Mouse (Mus musculus): Measurements from ENCODE around the gene Psmg3. TPM values are rescaled to one million over a fixed set of nuclear protein-coding genes. Genes with fewer than 3 reads are reported as not detected.
A peak's percentile ranks its signal among the peaks of the same experiment; 100 is the strongest.

The Psmg3 gene
- polyA plus RNA-seq, 1 experiment from 2014 or later: 96.6 TPM

DNA sequence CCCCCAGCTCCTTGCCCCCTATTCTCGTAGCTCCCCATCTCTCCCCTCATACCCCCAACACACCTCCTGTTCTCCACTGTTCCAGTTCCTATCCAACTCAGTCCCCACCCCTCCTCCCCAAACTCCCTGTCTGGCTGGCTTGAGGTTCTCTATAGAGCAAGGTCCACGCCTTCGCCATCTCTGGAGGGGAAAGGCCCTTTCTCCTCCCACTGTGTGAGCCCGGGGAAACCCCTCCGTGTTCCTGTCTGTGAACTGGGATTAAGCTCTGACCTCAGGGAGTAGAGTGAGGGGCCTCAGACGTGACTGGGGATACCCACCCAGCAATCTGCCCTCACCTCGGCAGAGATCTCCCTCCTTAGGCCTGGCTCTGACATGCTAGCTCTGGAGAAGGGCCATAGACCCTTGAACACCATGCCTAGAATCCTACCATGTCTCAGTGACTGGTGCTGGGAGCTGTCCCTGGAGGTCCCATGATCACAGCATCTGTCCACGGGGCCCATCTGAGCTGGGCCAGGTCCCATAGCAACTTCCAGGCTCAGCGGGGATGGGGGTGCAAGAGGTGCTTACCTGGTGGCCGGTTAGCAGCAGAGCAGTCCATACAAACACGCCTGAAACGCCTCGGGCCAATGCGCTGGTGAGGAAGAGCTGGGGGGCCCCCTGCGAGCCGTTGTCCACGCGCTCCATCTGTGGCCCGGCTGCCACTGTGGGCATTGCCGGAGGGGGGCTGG, 14.1 kb downstream of the Psmg3 start:
- ATAC-seq (replicated peaks; ENCODE audit: low FRiP score, low TSS enrichment, low read depth) (no peak), DNase-seq (ENCODE audit: low spot score) (no peak)
- H3K9ac ChIP-seq (ENCODE audit: low read length): no peak overlapping the region
- H3K9me3 ChIP-seq (ENCODE audit: control insufficient read depth, low read length): no peaks in the 10 kb centered on the region
- H3K36me3 ChIP-seq (ENCODE audit: control insufficient read depth, insufficient read depth, low read length): no peaks in the 10 kb centered on the region
- H3K27ac ChIP-seq (ENCODE audit: low read depth): no peak overlapping the region
- 67% methylated on average over 20 of the region's 20 CpGs for WGBS
- peaks cover 26% of the 10 kb centered on the region for H3K27me3 ChIP-seq (replicated peaks; ENCODE audit: control insufficient read depth, insufficient read depth, low read length)
- H3K4me3 ChIP-seq (ENCODE audit: low read depth, low read length): no peak overlapping the region
- H3K4me1 ChIP-seq (replicated peaks; ENCODE audit: control insufficient read depth, insufficient read depth, low read length): 0 out of 2 replicates have a peak, but pooled peaks cover 3% of the 10 kb centered on the region
- H3K4me2 ChIP-seq (ENCODE audit: low read length): peak overlapping the region; percentile 31; the same call in 1 of the 2 replicates

DNA sequence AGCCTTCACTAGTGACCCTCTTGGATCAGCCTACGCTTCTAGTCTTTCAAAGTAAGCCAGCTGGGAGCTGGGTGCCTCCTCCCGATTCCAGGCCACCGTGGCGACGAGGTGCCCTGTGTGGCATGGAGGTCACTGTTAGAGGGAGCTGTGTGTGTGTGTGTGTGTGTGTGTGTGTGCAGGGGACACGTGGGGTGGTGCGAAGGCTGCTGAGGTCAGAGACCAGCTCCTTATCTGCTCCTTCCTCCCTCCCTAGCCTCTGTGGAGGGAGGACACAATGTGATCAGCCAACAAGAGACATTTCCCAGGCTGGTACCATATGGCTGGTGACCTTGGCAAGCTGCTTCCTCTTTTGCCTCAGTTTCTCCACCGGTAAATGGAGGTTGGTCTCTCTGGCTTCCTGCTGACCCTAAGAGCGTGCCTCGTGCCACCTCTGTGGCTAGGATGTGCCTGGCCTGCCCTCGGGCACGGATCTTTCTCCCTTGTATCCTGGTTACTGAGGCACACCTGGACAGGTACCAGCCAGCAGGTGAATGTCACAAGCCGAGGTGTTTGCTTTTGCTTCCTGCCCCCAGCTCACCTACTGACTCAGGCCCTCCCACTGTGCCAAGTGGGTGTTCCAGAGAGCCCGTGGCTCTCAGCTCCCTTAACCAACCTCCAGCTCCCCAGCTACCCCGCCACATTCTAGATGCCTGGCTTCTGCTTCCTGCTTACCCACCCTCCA, 14.8 kb downstream of the Psmg3 start:
- H3K27ac ChIP-seq (ENCODE audit: low read depth): no peak overlapping the region
- 0 out of 2 replicates have a peak, but pooled peaks cover 3% of the 10 kb centered on the region for H3K4me1 ChIP-seq (replicated peaks; ENCODE audit: control insufficient read depth, insufficient read depth, low read length)
- 80% methylated on average over 15 of the region's 15 CpGs for WGBS
- H3K9me3 ChIP-seq (ENCODE audit: control insufficient read depth, low read length): no peaks in the 10 kb centered on the region
- H3K4me2 ChIP-seq (ENCODE audit: low read length): no peak overlapping the region
- no peak for DNase-seq (ENCODE audit: low spot score)
- no peak for ATAC-seq (replicated peaks; ENCODE audit: low FRiP score, low TSS enrichment, low read depth)
- H3K27me3 ChIP-seq (replicated peaks; ENCODE audit: control insufficient read depth, insufficient read depth, low read length): peaks cover 26% of the 10 kb centered on the region
- H3K9ac ChIP-seq (ENCODE audit: low read length): no peak overlapping the region
- H3K4me3 ChIP-seq (ENCODE audit: low read depth, low read length): no peak overlapping the region
- no peaks in the 10 kb centered on the region for H3K36me3 ChIP-seq (ENCODE audit: control insufficient read depth, insufficient read depth, low read length)

DNA sequence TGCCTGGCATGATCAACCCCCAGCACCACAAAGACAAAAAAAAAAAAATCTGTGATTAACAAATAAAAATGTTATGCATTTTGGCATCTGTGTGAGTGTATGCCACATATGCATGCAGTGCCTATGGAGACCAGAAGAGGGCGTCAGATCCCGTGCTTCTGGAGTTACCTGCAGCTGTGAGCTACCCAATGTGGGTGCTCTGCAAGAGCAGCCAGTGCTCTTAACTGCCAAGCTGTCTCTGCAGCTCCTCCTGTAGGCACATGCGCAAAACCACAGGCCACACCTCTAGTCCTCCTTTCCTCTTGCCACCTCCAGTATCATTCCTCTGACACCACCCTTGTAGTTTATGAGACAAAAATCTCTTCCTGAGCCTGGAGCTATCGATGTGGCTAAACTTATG, 17.3 kb downstream of the Psmg3 start:
- ATAC-seq (replicated peaks; ENCODE audit: low FRiP score, low TSS enrichment, low read depth): no peak

DNA sequence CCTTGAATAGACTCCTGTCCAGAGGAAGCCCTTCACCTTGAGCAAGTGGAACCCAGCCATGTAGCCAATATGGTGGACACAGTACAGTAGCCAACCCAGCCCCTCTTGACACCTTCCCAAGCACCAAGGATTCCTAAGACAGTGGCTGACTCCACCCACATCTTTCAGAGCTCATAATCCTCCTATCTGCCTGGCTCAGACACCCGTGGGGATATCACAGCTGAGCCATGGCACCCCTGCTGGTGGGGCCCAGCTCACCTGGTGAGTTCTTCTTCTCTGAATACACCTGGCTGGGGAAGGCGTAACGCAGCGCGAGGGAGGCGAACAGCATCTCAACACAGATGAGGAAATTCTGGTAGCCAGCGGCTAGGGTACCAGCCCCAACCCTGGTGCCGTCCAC, 20.8 kb downstream of the Psmg3 start:
- ATAC-seq (replicated peaks; ENCODE audit: low FRiP score, low TSS enrichment, low read depth) (no peak), DNase-seq (ENCODE audit: low spot score) (no peak)
- WGBS: 90% methylated on average over 8 of the region's 8 CpGs
- H3K9me3 ChIP-seq (ENCODE audit: control insufficient read depth, low read length): no peaks in the 10 kb centered on the region
- H3K9ac ChIP-seq (ENCODE audit: low read length): no peak overlapping the region
- H3K4me2 ChIP-seq (ENCODE audit: low read length): no peak overlapping the region
- H3K4me1 ChIP-seq (replicated peaks; ENCODE audit: control insufficient read depth, insufficient read depth, low read length): 0 out of 2 replicates have a peak, but pooled peaks cover 13% of the 10 kb centered on the region
- no peak overlapping the region for H3K27ac ChIP-seq (ENCODE audit: low read depth)
- no peak overlapping the region for H3K4me3 ChIP-seq (ENCODE audit: low read depth, low read length)
- peaks cover 6% of the 10 kb centered on the region; the same call in 1 of the 2 replicates for H3K36me3 ChIP-seq (ENCODE audit: control insufficient read depth, insufficient read depth, low read length)
- no peaks in the 10 kb centered on the region for H3K27me3 ChIP-seq (replicated peaks; ENCODE audit: control insufficient read depth, insufficient read depth, low read length)

More for the DNA sequence above, 17.3 kb downstream of the Psmg3 start:
- Histone ChIP-seq H3K9me3 (ENCODE audit: control insufficient read depth, low read length) (no peaks in the 10 kb centered on the region), H3K27me3 (replicated peaks; ENCODE audit: control insufficient read depth, insufficient read depth, low read length) (peaks cover 20% of the 10 kb centered on the region), H3K4me2 (ENCODE audit: low read length) (no peak overlapping the region), H3K27ac (ENCODE audit: low read depth) (no peak overlapping the region), H3K36me3 (ENCODE audit: control insufficient read depth, insufficient read depth, low read length) (no peaks in the 10 kb centered on the region), H3K9ac (ENCODE audit: low read length) (no peak overlapping the region), H3K4me3 (ENCODE audit: low read depth, low read length) (no peak overlapping the region), H3K4me1 (replicated peaks; ENCODE audit: control insufficient read depth, insufficient read depth, low read length) (0 out of 2 replicates have a peak, but pooled peaks cover 5% of the 10 kb centered on the region)
- no peak for DNase-seq (ENCODE audit: low spot score)
- 62% methylated on average over 4 of the region's 4 CpGs for WGBS

DNA sequence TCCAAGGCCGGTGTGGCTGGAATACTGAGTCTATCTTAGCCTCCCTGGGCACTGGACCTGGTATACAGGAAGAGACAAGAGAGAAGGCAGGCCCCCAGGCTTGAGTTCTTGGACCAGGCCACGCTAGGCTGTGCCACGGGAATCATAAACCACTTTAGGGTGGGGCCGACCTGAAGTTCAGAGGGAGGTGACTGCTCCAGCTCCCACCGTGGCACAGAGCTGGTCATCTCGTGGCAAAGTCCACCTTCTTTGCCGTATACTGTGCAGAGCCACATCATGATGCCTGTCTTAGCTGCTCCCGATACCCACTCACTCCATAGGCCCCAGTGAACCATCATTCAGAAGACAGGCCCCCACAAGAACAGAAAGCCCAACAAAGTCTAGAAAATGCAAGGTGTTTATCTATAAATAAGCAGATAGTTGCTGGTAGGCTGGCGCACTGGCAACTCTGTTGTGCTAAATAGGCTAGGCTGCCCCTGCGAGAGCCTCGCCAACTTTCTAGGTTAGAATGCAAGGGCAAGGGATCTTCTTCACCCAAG, 22.0 kb downstream of the Psmg3 start:
- Histone ChIP-seq H3K27ac (ENCODE audit: low read depth) (peak overlapping the region; percentile 43), H3K27me3 (replicated peaks; ENCODE audit: control insufficient read depth, insufficient read depth, low read length) (no peaks in the 10 kb centered on the region), H3K36me3 (ENCODE audit: control insufficient read depth, insufficient read depth, low read length) (peaks cover 17% of the 10 kb centered on the region), H3K4me2 (ENCODE audit: low read length) (no peak overlapping the region), H3K9me3 (ENCODE audit: control insufficient read depth, low read length) (no peaks in the 10 kb centered on the region), H3K9ac (ENCODE audit: low read length) (no peak overlapping the region), H3K4me3 (ENCODE audit: low read depth, low read length) (no peak overlapping the region), H3K4me1 (replicated peaks; ENCODE audit: control insufficient read depth, insufficient read depth, low read length) (0 out of 2 replicates have a peak, but pooled peaks cover 13% of the 10 kb centered on the region)
- DNase-seq (ENCODE audit: low spot score) (no peak), ATAC-seq (replicated peaks; ENCODE audit: low FRiP score, low TSS enrichment, low read depth) (no peak)
- WGBS: 73% methylated on average over 11 of the region's 11 CpGs

DNA sequence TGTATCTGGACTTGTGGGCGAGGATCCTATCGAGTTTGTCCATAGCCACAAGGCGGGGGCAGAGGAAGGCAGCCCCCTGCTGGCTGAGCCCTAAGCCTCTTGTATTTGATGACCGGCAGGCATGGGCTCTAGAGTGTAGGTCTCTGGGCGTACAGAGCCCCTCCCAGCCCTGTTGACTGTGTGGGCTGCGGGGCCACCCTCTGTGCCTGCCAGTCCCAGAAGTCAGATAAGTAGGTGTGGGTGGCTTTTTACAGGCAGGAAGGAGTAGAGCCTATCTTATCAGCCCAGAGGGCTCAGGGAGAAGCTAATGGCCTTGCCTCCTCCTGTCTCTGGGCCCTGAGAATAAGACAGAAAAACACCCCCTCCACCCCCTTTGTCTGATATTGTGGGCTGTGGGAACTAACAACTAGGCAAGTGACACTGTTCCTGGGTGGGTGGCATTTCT, 22.6 kb downstream of the Psmg3 start:
- Histone ChIP-seq H3K27me3 (replicated peaks; ENCODE audit: control insufficient read depth, insufficient read depth, low read length) (no peaks in the 10 kb centered on the region), H3K4me2 (ENCODE audit: low read length) (peak overlapping the region; percentile 24), H3K4me1 (replicated peaks; ENCODE audit: control insufficient read depth, insufficient read depth, low read length) (0 out of 2 replicates have a peak, but pooled peaks cover 13% of the 10 kb centered on the region), H3K27ac (ENCODE audit: low read depth) (peak overlapping the region; percentile 43), H3K4me3 (ENCODE audit: low read depth, low read length) (no peak overlapping the region), H3K9me3 (ENCODE audit: control insufficient read depth, low read length) (no peaks in the 10 kb centered on the region), H3K36me3 (ENCODE audit: control insufficient read depth, insufficient read depth, low read length) (peaks cover 18% of the 10 kb centered on the region), H3K9ac (ENCODE audit: low read length) (no peak overlapping the region)
- ATAC-seq (replicated peaks; ENCODE audit: low FRiP score, low TSS enrichment, low read depth): peak; percentile 71
- WGBS: 9% methylated on average over 6 of the region's 6 CpGs
- DNase-seq (ENCODE audit: low spot score): no peak

DNA sequence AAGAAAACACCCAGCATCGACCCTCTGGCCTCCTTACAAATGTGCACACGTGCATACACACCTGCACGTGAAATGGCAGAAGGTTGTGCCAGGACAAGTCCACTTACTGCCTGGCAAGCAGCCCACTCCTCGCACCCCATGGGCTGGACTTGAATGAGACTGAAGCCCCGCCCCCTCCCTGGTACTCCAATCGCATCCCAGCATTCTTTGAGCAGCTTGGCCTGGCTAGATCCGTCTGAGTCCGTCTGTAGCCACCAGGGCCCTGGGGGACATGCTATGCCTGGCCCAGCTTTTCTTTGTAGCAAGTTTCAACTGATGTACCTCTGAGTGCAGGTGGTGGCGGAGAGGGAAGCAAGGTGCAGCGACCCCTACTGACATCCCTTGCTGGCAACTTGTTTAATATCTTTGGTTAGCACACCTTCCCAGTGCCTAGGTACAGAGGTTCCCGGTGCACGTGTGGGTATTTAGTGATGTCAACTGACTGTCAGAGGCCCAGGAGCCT, 23.0 kb downstream of the Psmg3 start:
- no peaks in the 10 kb centered on the region for H3K27me3 ChIP-seq (replicated peaks; ENCODE audit: control insufficient read depth, insufficient read depth, low read length)
- H3K4me3 ChIP-seq (ENCODE audit: low read depth, low read length): no peak overlapping the region
- DNase-seq (ENCODE audit: low spot score): no peak
- H3K9me3 ChIP-seq (ENCODE audit: control insufficient read depth, low read length): no peaks in the 10 kb centered on the region
- peaks cover 18% of the 10 kb centered on the region for H3K36me3 ChIP-seq (ENCODE audit: control insufficient read depth, insufficient read depth, low read length)
- H3K4me2 ChIP-seq (ENCODE audit: low read length): peak overlapping the region; percentile 24
- no peak overlapping the region for H3K9ac ChIP-seq (ENCODE audit: low read length)
- no peak overlapping the region for H3K27ac ChIP-seq (ENCODE audit: low read depth)
- peak; percentile 29 for ATAC-seq (replicated peaks; ENCODE audit: low FRiP score, low TSS enrichment, low read depth)
- WGBS: 16% methylated on average over 12 of the region's 12 CpGs
- 0 out of 2 replicates have a peak, but pooled peaks cover 13% of the 10 kb centered on the region for H3K4me1 ChIP-seq (replicated peaks; ENCODE audit: control insufficient read depth, insufficient read depth, low read length)

DNA sequence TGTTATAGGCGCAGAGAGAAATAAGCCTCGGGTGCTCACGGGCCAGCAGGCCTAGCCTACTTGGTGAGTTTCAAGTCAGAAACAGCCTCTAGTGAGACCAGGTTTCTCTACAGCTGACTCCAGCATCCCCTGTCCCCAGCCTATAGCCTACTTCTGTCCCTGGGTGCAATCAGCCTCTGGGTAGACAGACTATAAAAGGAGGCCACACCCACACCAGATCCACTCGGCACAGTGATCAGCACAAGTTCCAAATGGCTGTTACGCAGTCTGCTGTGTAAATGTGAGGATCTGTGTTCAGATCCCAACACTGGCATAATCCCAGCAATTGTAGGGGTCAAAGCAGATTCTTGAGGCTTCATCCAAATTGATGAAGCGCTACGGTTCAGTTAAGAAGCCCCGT, 23.5 kb downstream of the Psmg3 start:
- H3K4me1 ChIP-seq (replicated peaks; ENCODE audit: control insufficient read depth, insufficient read depth, low read length): peaks cover 18% of the 10 kb centered on the region
- 69% methylated on average over 8 of the region's 8 CpGs for WGBS
- H3K9ac ChIP-seq (ENCODE audit: low read length): no peak overlapping the region
- H3K9me3 ChIP-seq (ENCODE audit: control insufficient read depth, low read length): no peaks in the 10 kb centered on the region
- peaks cover 18% of the 10 kb centered on the region for H3K36me3 ChIP-seq (ENCODE audit: control insufficient read depth, insufficient read depth, low read length)
- no peak overlapping the region for H3K4me2 ChIP-seq (ENCODE audit: low read length)
- H3K27ac ChIP-seq (ENCODE audit: low read depth): no peak overlapping the region
- ATAC-seq (replicated peaks; ENCODE audit: low FRiP score, low TSS enrichment, low read depth) (no peak), DNase-seq (ENCODE audit: low spot score) (no peak)
- H3K27me3 ChIP-seq (replicated peaks; ENCODE audit: control insufficient read depth, insufficient read depth, low read length): no peaks in the 10 kb centered on the region
- H3K4me3 ChIP-seq (ENCODE audit: low read depth, low read length): no peak overlapping the region

Data from intestine, embryonic 14.5 days (tissue).